Mouse (Mus musculus): ENCODE measurements around the gene Prkcz.

DNA sequence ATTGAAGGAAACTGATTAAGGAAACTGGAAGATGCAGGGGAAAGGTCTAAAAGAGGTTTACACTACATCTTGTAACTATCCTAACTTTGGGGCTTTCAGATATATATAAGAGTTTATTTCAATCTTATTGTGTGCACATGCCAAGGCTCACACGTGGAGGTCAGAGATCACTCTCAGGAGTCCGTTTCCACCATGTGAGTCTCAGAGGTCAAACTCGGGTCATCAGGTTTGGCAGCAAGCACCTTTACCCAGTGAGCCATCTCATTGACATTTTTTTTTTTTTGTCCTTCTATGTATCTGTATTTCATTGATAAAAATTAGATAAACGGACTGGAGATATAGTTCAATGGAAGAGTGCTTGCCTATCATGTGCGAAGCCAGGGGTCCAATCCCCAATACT lies 132.7 kb downstream of the Prkcz start:
- TF ChIP-seq POLR2A (IDR thresholded peaks at IDR 0.05; ENCODE audit: insufficient read depth, low read length) (no peak), CTCF (IDR thresholded peaks at IDR 0.05; ENCODE audit: low read depth, low read length) (no peak), EP300 (IDR thresholded peaks at IDR 0.05; ENCODE audit: insufficient read depth, low read depth, low read length) (no peak)
